Mouse (Mus musculus): ENCODE results near the gene Xiap. TPM values are rescaled to one million over a fixed set of nuclear protein-coding genes. Genes with fewer than 3 reads are reported as not detected.

The Xiap gene
- polyA plus RNA-seq, 1 experiment from 2014 or later: 11.4 TPM

DNA sequence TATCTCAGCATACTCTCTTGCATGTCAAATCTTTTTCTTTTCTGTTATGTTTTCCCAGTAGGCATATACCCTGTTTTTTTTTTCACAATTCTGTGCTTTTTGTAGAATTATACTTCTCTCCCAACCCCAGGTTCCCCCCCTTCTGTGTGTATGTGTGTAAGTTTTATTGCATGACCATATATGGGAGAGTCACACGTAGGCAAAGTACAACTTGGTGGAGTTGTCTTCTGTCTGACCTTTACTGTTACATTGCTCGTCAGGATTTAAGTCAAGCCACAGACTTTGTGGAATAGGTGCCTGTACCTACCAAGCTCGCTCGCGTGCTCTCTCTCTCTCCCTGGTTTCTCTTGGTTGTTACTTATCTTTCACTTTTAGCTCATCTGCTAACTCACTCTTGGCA is 28.7 kb downstream of the Xiap start:
- H3K36me3 ChIP-seq: no peaks in the 10 kb centered on the region
- no peak overlapping the region for H3K9ac ChIP-seq
- 90% methylated on average over 5 of the region's 5 CpGs for WGBS
- no peak overlapping the region for H3K4me3 ChIP-seq (replicated peaks)
- no peaks in the 10 kb centered on the region for H3K27me3 ChIP-seq
- H3K4me2 ChIP-seq (replicated peaks): no peak overlapping the region
- H3K9me3 ChIP-seq (replicated peaks): no peaks in the 10 kb centered on the region
- H3K27ac ChIP-seq (replicated peaks): no peak overlapping the region
- ATAC-seq (ENCODE audit: insufficient number of reproducible peaks, low FRiP score, low TSS enrichment, low read depth): no peak
- no peaks in the 10 kb centered on the region for H3K4me1 ChIP-seq

DNA sequence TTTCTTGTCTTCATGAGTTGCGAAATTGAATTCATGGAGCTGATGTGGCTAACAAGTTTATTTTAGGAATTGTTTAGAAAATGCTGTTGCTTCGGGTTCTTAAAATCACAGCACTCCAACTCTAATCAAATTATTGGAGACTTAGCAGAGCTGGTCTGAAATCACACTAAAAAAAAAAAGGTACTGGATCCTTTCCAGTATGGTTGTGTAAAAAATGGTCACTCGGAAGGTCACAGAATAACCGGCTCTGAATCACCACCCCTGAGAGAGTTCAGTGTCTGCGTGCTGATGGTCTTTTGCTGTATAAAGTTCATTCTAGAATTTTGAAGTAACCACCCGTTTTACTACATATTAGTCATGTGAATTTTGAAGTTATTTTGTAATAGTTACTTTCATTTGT is 47.7 kb downstream of the Xiap start:
- no peak overlapping the region for H3K4me3 ChIP-seq (replicated peaks)
- H3K27me3 ChIP-seq: no peaks in the 10 kb centered on the region
- no peak overlapping the region for H3K9ac ChIP-seq
- H3K4me1 ChIP-seq: no peaks in the 10 kb centered on the region
- H3K36me3 ChIP-seq: peaks cover 12% of the 10 kb centered on the region; the same call in 1 of the 2 replicates
- 86% methylated on average over 6 of the region's 6 CpGs for WGBS
- ATAC-seq (ENCODE audit: insufficient number of reproducible peaks, low FRiP score, low TSS enrichment, low read depth): no peak
- H3K27ac ChIP-seq (replicated peaks): no peak overlapping the region
- no peaks in the 10 kb centered on the region for H3K9me3 ChIP-seq (replicated peaks)
- no peak overlapping the region for H3K4me2 ChIP-seq (replicated peaks)

DNA sequence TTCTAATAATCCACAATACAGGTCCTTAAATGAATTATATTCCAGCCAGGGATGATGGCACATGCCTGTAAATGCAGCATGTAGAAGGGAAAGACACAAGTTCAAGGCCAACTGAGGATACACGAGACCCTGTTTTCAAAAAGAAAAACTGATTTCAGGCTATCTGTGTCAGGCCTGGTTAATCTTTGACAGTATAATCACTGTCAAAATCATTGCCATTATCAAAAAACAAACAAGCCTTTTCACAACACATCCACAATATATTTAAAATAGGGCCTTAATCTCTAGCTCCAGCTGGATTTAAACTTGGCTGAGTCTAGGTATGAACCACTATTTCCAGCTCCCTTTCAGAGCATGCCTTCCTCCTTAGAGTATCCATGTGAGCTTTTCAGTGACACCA is 51.1 kb downstream of the Xiap start:
- no peak overlapping the region for H3K27ac ChIP-seq (replicated peaks)
- 78% methylated on average over 1 of the region's 1 CpGs for WGBS
- H3K27me3 ChIP-seq: no peaks in the 10 kb centered on the region
- H3K9me3 ChIP-seq (replicated peaks): no peaks in the 10 kb centered on the region
- peaks cover 12% of the 10 kb centered on the region; the same call in 1 of the 2 replicates for H3K36me3 ChIP-seq
- H3K4me3 ChIP-seq (replicated peaks): no peak overlapping the region
- ATAC-seq (ENCODE audit: insufficient number of reproducible peaks, low FRiP score, low TSS enrichment, low read depth): no peak
- H3K4me1 ChIP-seq: no peaks in the 10 kb centered on the region
- no peak overlapping the region for H3K4me2 ChIP-seq (replicated peaks)
- H3K9ac ChIP-seq: no peak overlapping the region

DNA sequence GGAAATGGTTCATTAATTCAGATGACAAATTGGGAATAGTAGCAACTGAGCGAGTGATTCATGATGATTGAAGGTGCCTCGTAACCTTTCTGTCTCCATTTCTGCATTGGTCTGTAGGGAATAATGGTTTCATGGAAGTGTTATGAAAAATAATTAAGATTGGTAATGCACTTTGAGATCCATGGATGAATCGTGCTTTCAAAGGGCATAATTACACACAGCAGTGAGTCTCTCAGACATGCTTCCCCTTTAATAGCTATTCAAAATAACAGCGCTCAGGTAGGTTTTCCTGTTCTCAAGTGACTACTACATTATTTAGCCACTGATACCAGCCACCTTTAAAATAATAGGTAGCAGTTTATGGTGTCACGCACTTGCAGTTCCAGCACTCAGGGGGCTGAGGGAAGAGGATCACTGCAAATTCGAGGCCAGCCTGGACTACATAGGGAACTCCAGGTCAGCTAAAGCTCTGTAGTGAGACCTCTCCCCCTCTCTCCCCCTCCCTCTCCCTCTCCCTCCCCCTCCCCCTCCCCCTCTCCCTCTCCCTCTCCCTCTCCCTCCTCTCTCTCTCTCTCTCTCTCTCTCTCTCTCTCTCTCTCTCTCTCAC is 60.1 kb downstream of the Xiap start:
- H3K9ac ChIP-seq: no peak overlapping the region
- no peaks in the 10 kb centered on the region for H3K9me3 ChIP-seq (replicated peaks)
- H3K4me3 ChIP-seq (replicated peaks): no peak overlapping the region
- H3K4me1 ChIP-seq: no peaks in the 10 kb centered on the region
- WGBS: 74% methylated on average over 6 of the region's 6 CpGs
- no peaks in the 10 kb centered on the region for H3K27me3 ChIP-seq
- no peak overlapping the region for H3K27ac ChIP-seq (replicated peaks)
- ATAC-seq (ENCODE audit: insufficient number of reproducible peaks, low FRiP score, low TSS enrichment, low read depth): no peak
- H3K4me2 ChIP-seq (replicated peaks): no peak overlapping the region
- H3K36me3 ChIP-seq: no peaks in the 10 kb centered on the region

DNA sequence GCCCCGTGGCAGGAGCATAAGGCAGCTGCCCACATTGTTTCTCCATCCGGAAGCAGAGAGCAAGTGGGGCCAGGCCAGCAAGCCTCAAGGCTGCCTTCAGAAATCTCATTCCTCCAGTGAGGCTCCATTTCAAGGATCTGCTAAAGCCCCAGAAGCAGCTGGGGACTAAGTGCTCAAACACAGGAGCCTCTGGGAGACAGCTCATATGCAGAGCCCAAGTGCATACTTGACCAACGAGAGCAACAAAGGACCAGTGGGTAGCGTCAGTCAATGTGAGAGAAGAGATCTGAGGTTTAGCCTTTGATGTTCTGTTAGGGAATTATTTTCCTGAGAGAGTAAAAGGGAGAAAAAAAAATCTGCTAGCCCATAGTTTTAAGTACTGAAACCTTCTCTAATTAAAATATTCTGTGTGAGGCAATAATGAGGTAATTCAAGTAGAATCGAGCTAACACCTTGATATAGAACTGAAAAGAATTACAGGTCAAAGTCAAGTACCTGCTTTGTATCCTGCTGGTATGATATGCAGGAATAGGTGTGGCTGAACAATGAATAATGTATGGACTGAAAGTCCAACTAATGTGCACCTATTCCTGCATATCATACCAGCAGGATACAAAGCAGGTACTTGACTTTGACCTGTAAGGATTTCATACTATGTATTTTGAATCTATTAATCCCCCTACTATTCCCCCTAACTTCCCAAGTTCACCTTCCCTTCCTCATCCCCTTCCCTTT is 65.7 kb downstream of the Xiap start:
- Histone ChIP-seq H3K27me3 (no peaks in the 10 kb centered on the region), H3K4me2 (replicated peaks) (no peak overlapping the region), H3K27ac (replicated peaks) (no peak overlapping the region), H3K9me3 (replicated peaks) (no peaks in the 10 kb centered on the region), H3K9ac (no peak overlapping the region), H3K4me3 (replicated peaks) (no peak overlapping the region), H3K4me1 (no peaks in the 10 kb centered on the region), H3K36me3 (no peaks in the 10 kb centered on the region)
- no peak for ATAC-seq (ENCODE audit: insufficient number of reproducible peaks, low FRiP score, low TSS enrichment, low read depth)
- 66% methylated on average over 5 of the region's 5 CpGs for WGBS

DNA sequence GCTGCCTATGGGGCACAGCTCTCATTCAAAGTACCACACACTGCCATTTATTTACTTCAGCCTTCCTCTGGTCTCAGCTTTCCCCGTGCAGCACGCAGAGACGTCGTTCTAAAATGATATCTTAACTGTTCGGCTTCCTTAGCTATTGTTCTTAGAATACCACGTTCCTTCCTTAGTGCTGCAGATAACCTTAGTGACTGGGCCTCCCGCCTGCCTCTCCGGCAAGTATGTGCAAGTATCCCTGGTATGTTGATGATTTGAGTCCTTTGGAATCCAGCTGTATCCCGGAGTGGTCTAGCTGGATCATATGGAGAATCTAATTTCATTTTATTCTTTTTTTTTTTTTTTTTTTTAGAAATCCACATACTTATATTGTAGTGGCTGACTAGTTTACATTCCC is 80.4 kb downstream of the Xiap start:
- Histone ChIP-seq H3K4me1 (no peaks in the 10 kb centered on the region), H3K4me3 (replicated peaks) (no peak overlapping the region), H3K9me3 (replicated peaks) (no peaks in the 10 kb centered on the region), H3K4me2 (replicated peaks) (no peak overlapping the region), H3K27me3 (no peaks in the 10 kb centered on the region), H3K27ac (replicated peaks) (no peak overlapping the region), H3K36me3 (no peaks in the 10 kb centered on the region), H3K9ac (no peak overlapping the region)
- WGBS: 47% methylated on average over 9 of the region's 9 CpGs
- no peak for ATAC-seq (ENCODE audit: insufficient number of reproducible peaks, low FRiP score, low TSS enrichment, low read depth)

DNA sequence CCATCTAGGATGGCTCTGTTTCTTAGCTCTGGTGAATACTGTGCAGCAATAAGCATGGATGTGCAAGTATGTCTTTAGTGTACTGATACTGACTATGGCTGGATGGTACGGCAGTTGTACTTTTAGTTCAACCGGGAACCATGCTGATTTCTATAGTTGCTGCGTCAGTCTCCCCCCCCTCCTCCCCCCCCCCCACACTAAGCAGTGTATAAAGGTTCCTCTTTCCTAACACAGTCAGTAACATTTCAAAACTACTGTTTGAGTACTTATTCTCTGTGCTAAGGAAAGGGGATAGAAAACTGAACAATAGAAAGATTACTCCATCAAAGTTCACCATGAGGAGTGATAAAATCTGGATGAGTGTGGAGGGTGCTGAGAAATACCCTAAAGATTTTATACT is 83.1 kb downstream of the Xiap start:
- Histone ChIP-seq H3K4me1 (no peaks in the 10 kb centered on the region), H3K9me3 (replicated peaks) (no peaks in the 10 kb centered on the region), H3K36me3 (no peaks in the 10 kb centered on the region), H3K4me2 (replicated peaks) (no peak overlapping the region), H3K9ac (no peak overlapping the region), H3K4me3 (replicated peaks) (no peak overlapping the region), H3K27ac (replicated peaks) (no peak overlapping the region), H3K27me3 (no peaks in the 10 kb centered on the region)
- ATAC-seq (ENCODE audit: insufficient number of reproducible peaks, low FRiP score, low TSS enrichment, low read depth): no peak
- WGBS: 79% methylated on average over 3 of the region's 3 CpGs

DNA sequence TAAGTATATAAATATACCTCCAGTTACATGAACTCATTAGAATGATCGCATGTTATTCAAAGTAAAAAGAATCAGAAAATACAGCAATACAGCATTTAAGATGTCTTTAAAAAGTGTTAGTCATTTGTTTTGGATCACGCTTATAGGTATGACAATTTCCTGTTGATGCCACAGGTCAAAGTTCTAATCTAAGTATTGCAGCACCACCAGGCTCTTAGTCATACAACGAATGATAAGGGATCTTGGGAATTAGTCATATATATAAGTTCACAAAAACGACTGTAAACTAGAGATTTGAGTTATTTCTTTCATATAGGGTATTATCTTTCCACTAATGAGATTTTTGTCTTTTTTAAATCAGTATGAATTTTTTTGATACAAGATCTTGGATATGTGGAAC is 84.5 kb downstream of the Xiap start:
- ATAC-seq (ENCODE audit: insufficient number of reproducible peaks, low FRiP score, low TSS enrichment, low read depth): no peak
- H3K27me3 ChIP-seq: no peaks in the 10 kb centered on the region
- no peak overlapping the region for H3K9ac ChIP-seq
- no peaks in the 10 kb centered on the region for H3K9me3 ChIP-seq (replicated peaks)
- H3K36me3 ChIP-seq: no peaks in the 10 kb centered on the region
- 75% methylated on average over 4 of the region's 4 CpGs for WGBS
- H3K4me3 ChIP-seq (replicated peaks): no peak overlapping the region
- H3K4me2 ChIP-seq (replicated peaks): no peak overlapping the region
- H3K27ac ChIP-seq (replicated peaks): no peak overlapping the region
- H3K4me1 ChIP-seq: no peaks in the 10 kb centered on the region

DNA sequence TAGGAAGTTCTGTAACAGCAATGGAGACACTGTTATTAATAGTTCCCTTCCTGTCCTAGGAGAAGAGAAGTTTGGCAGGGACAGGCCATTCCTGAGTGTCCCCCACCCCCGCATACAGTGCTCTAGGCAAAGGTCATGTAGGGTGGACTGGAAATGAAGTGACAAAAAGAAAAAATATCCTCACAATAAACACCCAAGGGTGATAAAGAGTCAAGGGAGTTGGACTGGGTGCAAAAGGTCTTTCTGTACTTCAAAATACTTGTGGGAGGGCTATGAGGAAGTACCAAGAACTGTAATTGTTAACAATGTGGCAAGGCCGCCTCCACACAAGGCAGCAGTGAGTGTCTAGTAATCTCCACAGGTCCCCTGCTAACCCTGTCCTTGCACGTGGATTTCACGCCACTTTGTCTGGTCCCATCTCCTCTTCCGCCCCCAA is 88.6 kb downstream of the Xiap start:
- Histone ChIP-seq H3K4me3 (replicated peaks) (peak overlapping the region; percentile 59; the same call in 1 of the 2 replicates), H3K36me3 (no peaks in the 10 kb centered on the region), H3K9me3 (replicated peaks) (no peaks in the 10 kb centered on the region), H3K9ac (no peak overlapping the region), H3K4me2 (replicated peaks) (0 out of 2 replicates have a peak overlapping the region, but pooled peaks have one; percentile 42), H3K4me1 (no peaks in the 10 kb centered on the region), H3K27me3 (no peaks in the 10 kb centered on the region), H3K27ac (replicated peaks) (no peak overlapping the region)
- WGBS: 62% methylated on average over 5 of the region's 5 CpGs
- ATAC-seq (ENCODE audit: insufficient number of reproducible peaks, low FRiP score, low TSS enrichment, low read depth): no peak

DNA sequence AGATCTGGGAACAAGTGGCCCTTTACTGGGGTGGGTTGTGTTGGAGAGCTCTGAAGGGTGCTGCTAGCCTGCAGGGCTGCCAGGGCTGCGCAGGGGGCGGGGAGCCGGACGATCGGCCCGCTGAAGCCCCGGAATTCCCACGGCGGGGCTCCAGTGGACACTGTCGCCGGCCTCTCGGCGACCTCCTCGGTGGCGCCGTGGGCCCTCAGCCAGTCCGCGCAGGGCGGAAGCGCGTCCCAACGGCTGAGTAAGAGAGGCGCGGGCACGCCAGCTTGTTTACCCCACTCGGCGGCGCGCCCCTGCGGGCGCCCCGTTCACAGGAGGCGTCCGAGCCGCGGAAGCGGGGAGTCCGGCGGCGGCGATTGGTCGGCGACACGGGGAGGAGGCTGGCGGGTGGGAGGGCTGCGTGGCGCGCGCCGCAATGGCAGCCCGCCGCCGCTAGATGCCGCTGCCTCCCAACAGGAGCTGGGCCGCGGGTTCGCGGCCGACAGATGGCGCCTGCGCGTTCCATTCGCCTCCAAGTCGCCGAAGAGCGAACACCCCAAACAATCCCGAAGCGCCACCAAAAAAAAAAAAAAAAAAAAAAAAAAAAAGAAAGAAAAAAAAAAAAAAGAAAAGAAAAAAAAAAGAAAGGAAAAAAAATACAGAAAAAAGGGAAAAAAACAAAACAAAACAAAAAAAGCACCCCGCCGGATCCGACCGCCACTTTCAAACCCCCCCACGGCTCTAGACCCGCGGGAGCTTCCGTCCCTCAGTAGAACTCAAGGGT is 89.5 kb downstream of the Xiap start, which contains the start of gene Stag2:
Gene Stag2, plus strand, starts transcription at position 530 of the 769 bp plus-strand sequence.
- H3K9me3 ChIP-seq (replicated peaks): no peaks in the 10 kb centered on the region
- WGBS: 19% methylated on average over 63 of the region's 76 CpGs
- H3K27ac ChIP-seq (replicated peaks): peak within 1 kb of the TSS; percentile 99
- peak within 1 kb of the TSS; percentile 59 for H3K4me3 ChIP-seq (replicated peaks)
- no peaks in the 10 kb centered on the region for H3K36me3 ChIP-seq
- peak within 1 kb of the TSS; percentile 42 for H3K4me2 ChIP-seq (replicated peaks)
- peak; percentile 86 for ATAC-seq (ENCODE audit: insufficient number of reproducible peaks, low FRiP score, low TSS enrichment, low read depth)
- H3K4me1 ChIP-seq: no peaks in the 10 kb centered on the region
- peak within 1 kb of the TSS; percentile 73 for H3K9ac ChIP-seq
- H3K27me3 ChIP-seq: no peaks in the 10 kb centered on the region

DNA sequence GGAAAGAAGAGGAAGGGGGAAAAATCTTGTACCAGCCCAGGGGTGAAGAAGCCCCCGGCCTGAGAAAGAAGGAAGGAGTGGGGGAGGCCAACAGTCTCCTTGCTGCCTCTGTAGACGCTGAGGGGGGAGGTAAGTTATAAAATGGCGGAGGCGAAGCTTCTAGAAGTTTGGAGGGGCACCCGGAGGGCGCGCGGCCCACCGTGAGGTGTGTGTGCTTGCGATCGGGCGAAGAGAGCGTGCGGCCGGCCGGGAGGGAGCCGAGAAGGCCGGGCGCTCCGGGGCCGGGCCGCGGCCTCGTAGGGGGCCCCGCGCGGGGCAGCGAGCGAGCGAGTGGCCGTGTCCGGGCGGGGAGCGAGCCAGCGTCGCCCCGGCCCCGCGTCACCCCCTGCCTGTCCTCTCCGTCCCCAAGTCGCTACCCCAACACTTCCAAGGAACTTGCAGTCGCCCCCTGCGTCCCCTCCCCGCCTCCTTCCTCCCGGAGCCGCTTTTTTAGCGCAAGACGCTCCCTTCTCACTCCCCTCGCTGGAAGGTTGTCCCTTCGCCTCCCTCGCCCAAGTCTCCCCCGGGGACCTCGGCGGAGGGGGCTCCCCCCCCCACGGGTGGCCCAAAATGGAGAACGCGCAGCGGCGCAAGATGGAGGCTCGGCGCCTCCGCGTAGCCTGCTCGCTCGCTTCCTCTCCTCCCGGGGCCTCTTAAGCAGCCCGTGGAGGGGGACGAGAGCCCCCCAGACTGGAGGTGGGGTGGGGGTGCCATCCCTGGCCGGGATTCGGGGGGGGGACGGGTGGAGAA is 90.3 kb downstream of the Xiap start:
- ATAC-seq (ENCODE audit: insufficient number of reproducible peaks, low FRiP score, low TSS enrichment, low read depth): peak; percentile 30
- WGBS: 24% methylated on average over 67 of the region's 71 CpGs
- H3K4me2 ChIP-seq (replicated peaks): peak overlapping the region; percentile 38

More for the DNA sequence above, 90.3 kb downstream of the Xiap start:
- Histone ChIP-seq H3K9ac (peak overlapping the region; percentile 73), H3K9me3 (replicated peaks) (no peaks in the 10 kb centered on the region), H3K27ac (replicated peaks) (peak overlapping the region; percentile 99), H3K4me1 (no peaks in the 10 kb centered on the region), H3K27me3 (no peaks in the 10 kb centered on the region), H3K4me3 (replicated peaks) (peak overlapping the region; percentile 59), H3K36me3 (no peaks in the 10 kb centered on the region)
